Mouse (Mus musculus) CH12.LX (cell line): ENCODE measurements around the gene Olfr119. TPM values are rescaled to one million over a fixed set of nuclear protein-coding genes. Genes with fewer than 3 reads are reported as not detected.
"Not testable (repeated sequence)": the region's sequence is repeated elsewhere in the genome, so short reads cannot be mapped to it uniquely, and the experiment has no call there.

Experiments
- DNase-seq: peaks from one replicate; pipeline ENCODE4 v3.0.0-alpha.2; 2013; ENCODE audit errors: extremely low read depth
- H3K27ac ChIP-seq: 2 replicates; pipeline ENCODE4 v1.5.1; 2012; ENCODE audit warnings: low read depth, mild to moderate bottlenecking, control low read depth, moderate library complexity; ENCODE audit not compliant: insufficient read depth
- H3K27me3 ChIP-seq: replicated peaks from 2 replicates; pipeline ENCODE3; 2012; ENCODE audit warnings: inconsistent platforms
- H3K36me3 ChIP-seq, 2 experiments: replicated peaks in 1 of 2; 2 replicates each; pipeline versions ENCODE3 to v1.6.1; 2012; ENCODE audit warnings: inconsistent platforms in 1 of 2, low read length in 1 of 2, mild to moderate bottlenecking in 1 of 2, mixed read lengths in 1 of 2, moderate library complexity in 1 of 2; ENCODE audit not compliant: control insufficient read depth in 1 of 2, insufficient read depth in 1 of 2
- H3K4me1 ChIP-seq, 2 experiments: 2 replicates each; pipeline ENCODE4 v1.6.1; 2012; ENCODE audit warnings: inconsistent platforms in 1 of 2, moderate library complexity in 1 of 2; ENCODE audit not compliant: insufficient read depth in 2 of 2, control insufficient read depth in 1 of 2
- H3K4me2 ChIP-seq: 2 replicates; pipeline ENCODE4 v1.6.1; 2012; ENCODE audit warnings: low read depth, mild to moderate bottlenecking, control low read depth; ENCODE audit not compliant: poor library complexity, insufficient read depth, severe bottlenecking
- H3K4me3 ChIP-seq, 3 experiments: fragments of 150-350 bp in 1 of 3; sonication (generic) in 1 of 3; replicated peaks in 1 of 3; 2 replicates each; pipeline versions ENCODE3 to v1.5.1; 2011 to 2012; ENCODE audit warnings: low read depth in 2 of 3, low read length in 2 of 3, mild to moderate bottlenecking in 2 of 3, moderate library complexity in 2 of 3, control low read depth in 1 of 3, improper control_type of control experiment in 1 of 3, inconsistent platforms in 1 of 3, mixed read lengths in 1 of 3; ENCODE audit not compliant: poor library complexity in 1 of 3
- H3K79me2 ChIP-seq: replicated peaks from 2 replicates; pipeline ENCODE4 v1.6.1; 2012; ENCODE audit warnings: mild to moderate bottlenecking, moderate library complexity; ENCODE audit not compliant: control insufficient read depth, poor library complexity, insufficient read depth, severe bottlenecking; ENCODE audit errors: extremely low read depth
- H3K9ac ChIP-seq: 2 replicates; pipeline ENCODE4 v1.6.1; 2012; ENCODE audit warnings: low read depth, mild to moderate bottlenecking, control low read depth, moderate library complexity; ENCODE audit not compliant: insufficient read depth
- H3K9me3 ChIP-seq: replicated peaks from 2 replicates; pipeline ENCODE3; 2012; ENCODE audit warnings: low read length, inconsistent platforms, mixed read lengths
- CHD2 ChIP-seq: IDR thresholded peaks from 2 replicates; pipeline ENCODE4 v1.6.1; 2011; ENCODE audit warnings: low read length, improper control_type of control experiment
- CTCF ChIP-seq, 2 experiments: IDR thresholded peaks in 1 of 2; conservative IDR thresholded peaks in 1 of 2; 2 replicates each; pipeline ENCODE4 v1.5.1; 2011 to 2012; ENCODE audit warnings: low read depth in 2 of 2, low read length in 2 of 2, improper control_type of control experiment in 1 of 2, inconsistent platforms in 1 of 2, mild to moderate bottlenecking in 1 of 2, moderate library complexity in 1 of 2
- E2F4 ChIP-seq: IDR thresholded peaks from 2 replicates; pipeline ENCODE4 v1.6.1; 2011; ENCODE audit warnings: low read depth, low read length, improper control_type of control experiment; ENCODE audit not compliant: insufficient replicate concordance
- HCFC1 ChIP-seq: IDR thresholded peaks from 2 replicates; pipeline ENCODE4 v1.6.1; 2012; ENCODE audit warnings: low read depth, mild to moderate bottlenecking, inconsistent platforms, low read length, improper control_type of control experiment
- JUN ChIP-seq: IDR thresholded peaks from 2 replicates; pipeline ENCODE4 v1.6.1; 2011; ENCODE audit warnings: low read depth, mild to moderate bottlenecking, low read length, improper control_type of control experiment, moderate library complexity; ENCODE audit not compliant: insufficient read depth
- KAT2A ChIP-seq: IDR thresholded peaks from 2 replicates; pipeline ENCODE4 v1.6.1; 2012; ENCODE audit warnings: low read length, improper control_type of control experiment, inconsistent platforms; ENCODE audit not compliant: insufficient replicate concordance
- MAFK ChIP-seq: IDR thresholded peaks from 2 replicates; pipeline ENCODE4 v1.6.1; 2011; ENCODE audit warnings: low read length, improper control_type of control experiment; ENCODE audit not compliant: insufficient replicate concordance
- MAZ ChIP-seq: IDR thresholded peaks from 2 replicates; pipeline ENCODE4 v1.6.1; 2012; ENCODE audit warnings: low read depth, mild to moderate bottlenecking, inconsistent platforms, low read length, improper control_type of control experiment, moderate library complexity
- MEF2A ChIP-seq: IDR thresholded peaks from 2 replicates; pipeline ENCODE4 v1.6.1; 2014; ENCODE audit warnings: low read depth, mild to moderate bottlenecking, inconsistent platforms, low read length, improper control_type of control experiment, borderline replicate concordance
- MXI1 ChIP-seq: IDR thresholded peaks from 2 replicates; pipeline ENCODE4 v1.6.1; 2011; ENCODE audit warnings: mild to moderate bottlenecking, low read depth, low read length, improper control_type of control experiment
- PAX5 ChIP-seq: IDR thresholded peaks from 2 replicates; pipeline ENCODE4 v1.6.1; 2012; ENCODE audit warnings: low read length, inconsistent platforms, mixed read lengths
- POLR2AphosphoS2 ChIP-seq: IDR thresholded peaks from 2 replicates; pipeline ENCODE4 v1.6.1; 2011; ENCODE audit warnings: low read depth, low read length, improper control_type of control experiment
- RAD21 ChIP-seq: IDR thresholded peaks from 2 replicates; pipeline ENCODE4 v1.6.1; 2011; ENCODE audit warnings: low read depth, mild to moderate bottlenecking, low read length, improper control_type of control experiment, moderate library complexity
- RCOR1 ChIP-seq: conservative IDR thresholded peaks from 2 replicates; pipeline ENCODE4 v1.6.1; 2012; ENCODE audit warnings: low read depth, mild to moderate bottlenecking, inconsistent platforms, low read length, improper control_type of control experiment
- ZC3H11A ChIP-seq: IDR thresholded peaks from 2 replicates; pipeline ENCODE4 v1.6.1; 2012; ENCODE audit warnings: low read depth, mild to moderate bottlenecking, inconsistent platforms, low read length, improper control_type of control experiment
- dilution Hi-C: fragments of 300-500 bp; cut with MboI; formaldehyde crosslinking; loops from 2 replicates; pipeline ENCODE4 v1.14.3; 2020; ENCODE audit warnings: low sequenced_read_pairs; ENCODE audit not compliant: extremely low pct_unique_long_range_greater_than_20kb, extremely low pct_ligation_motif_present
- in situ Hi-C: fragments of 300-500 bp; cut with MboI; formaldehyde crosslinking; loops from 3 replicates; pipeline ENCODE4 v1.14.3; 2019; ENCODE audit warnings: low sequenced_read_pairs, low pct_ligation_motif_present, low pct_unique_long_range_greater_than_20kb, mixed read lengths
- polyA plus RNA-seq: library from polyadenylated mRNA; unstranded; fragments of >175 nt; gene quantifications from 2 replicates; pipeline ENCODE4 v1.2.1, GENCODE M21; 2012; ENCODE audit warnings: low read depth; ENCODE audit not compliant: insufficient read length
- total RNA-seq, 2 experiments: library from RNA; depleted of rRNA; stranded (reverse); fragments of 300-350 nt in 1 of 2; fragments of >200 nt in 1 of 2; gene quantifications; 2 replicates each; pipeline ENCODE4 v1.2.3; 2012 to 2014

Olfr119 gene
- total RNA-seq (2012; rRNA removed) (not detected in 2 replicates), total RNA-seq (2014; rRNA removed) (not detected in 2 replicates), polyA plus RNA-seq (not detected in 2 replicates)

GRCm38 (mm10) chr17:37696264-37696663 is at the start of gene Olfr119:
Gene Olfr119, plus strand, starts transcription at chr17:37696564.
- H3K4me1 ChIP-seq, H3K4me3 ChIP-seq, H3K9me3 ChIP-seq, H3K4me2 ChIP-seq, DNase-seq, H3K27me3 ChIP-seq, H3K79me2 ChIP-seq, H3K36me3 ChIP-seq, in situ Hi-C loops, H3K9ac ChIP-seq, H3K27ac ChIP-seq, dilution Hi-C loops: not testable (repeated sequence)

DNA sequence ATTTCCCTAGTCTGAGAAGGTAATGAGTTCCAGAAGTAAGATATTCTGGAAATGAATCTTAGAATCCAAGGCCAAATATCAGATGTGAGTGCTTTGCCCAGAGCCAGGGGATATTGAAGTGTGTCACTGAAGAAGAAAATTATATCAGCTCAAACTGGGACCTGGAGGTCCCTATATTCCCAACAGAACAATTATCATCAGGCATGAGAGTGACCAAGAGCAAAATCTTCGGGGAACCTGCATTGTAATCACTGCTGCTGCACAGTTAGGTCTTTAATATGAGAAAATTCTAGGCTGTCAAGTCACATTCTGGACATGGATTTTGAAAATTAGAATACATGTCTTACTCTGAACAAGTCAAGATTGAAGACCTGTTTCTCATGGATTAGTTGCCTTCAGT is 32.7 kb upstream of the Olfr119 start, which contains the start of gene Olfr117:
TSS of gene Olfr117 (minus strand) at position 101 of the 400 bp plus-strand sequence.
- in situ Hi-C loops (no loop called here), dilution Hi-C loops (no loop called here)
- no peak for DNase-seq
- H3K4me1 ChIP-seq = no peaks in the 10 kb centered on the region
- no peak within 1 kb of the TSS for H3K9ac ChIP-seq
- no peak for TF ChIP-seq POLR2AphosphoS2
- no peak for TF ChIP-seq RCOR1
- no peak for TF ChIP-seq MAFK
- no peak for TF ChIP-seq CTCF (conservative IDR thresholded peaks at IDR 0.05 in 1 of 2, IDR thresholded peaks at IDR 0.05 in 1 of 2; ENCODE audit: low read depth in 2 of 2, low read length in 2 of 2)
- TF ChIP-seq JUN = no peak
- no peak for TF ChIP-seq MXI1
- TF ChIP-seq MAZ = no peak
- TF ChIP-seq HCFC1 = no peak
- TF ChIP-seq KAT2A = no peak
- TF ChIP-seq CHD2 = no peak
- no peak for TF ChIP-seq MEF2A
- no peak for TF ChIP-seq PAX5
- TF ChIP-seq RAD21 = no peak
- TF ChIP-seq E2F4 = no peak
- no peak for TF ChIP-seq ZC3H11A
- H3K27ac ChIP-seq = no peak within 1 kb of the TSS
- no peak within 1 kb of the TSS for H3K4me2 ChIP-seq
- H3K79me2 ChIP-seq = no peaks in the 10 kb centered on the region
- H3K27me3 ChIP-seq = no peaks in the 10 kb centered on the region
- peaks cover 3% of the 10 kb centered on the region for H3K9me3 ChIP-seq
- no peak within 1 kb of the TSS for H3K4me3 ChIP-seq
- H3K36me3 ChIP-seq = no peaks in the 10 kb centered on the region
